Mouse (Mus musculus): ENCODE data around the gene Kcne1l. TPM values are rescaled to one million over a fixed set of nuclear protein-coding genes. Genes with fewer than 3 reads are reported as not detected.

Kcne1l gene
- polyA plus RNA-seq (2021; fragmentation: Nextera tagmentation), result 7.8 and 8.0 TPM in 2 replicates
- long read RNA-seq, experiment 1, transcript Kcne1l-201 (1 exons, 1,543 nt), result major isoform, 10 of 10 reads
- long read RNA-seq, experiment 1, partial matches to known transcripts, result 0 of 10 reads
- long read RNA-seq, experiment 1, other reads (novel, unspliced or antisense), result 0 of 10 reads
- long read RNA-seq, experiment 2, transcript Kcne1l-201 (1 exons, 1,543 nt), result major isoform, 28 of 28 reads
- long read RNA-seq, experiment 2, partial matches to known transcripts, result 0 of 28 reads
- long read RNA-seq, experiment 2, other reads (novel, unspliced or antisense), result 0 of 28 reads

GRCm38 (mm10) chrX:142305869-142306581 is at the start of gene Kcne1l:
TSS of gene Kcne1l (minus strand) at chrX:142306294.

Other genes starting within 250 kb of the Kcne1l start
- gene Gucy2f, start 109.4 kb downstream of the Kcne1l start, polyA plus RNA-seq (2021; fragmentation: Nextera tagmentation), result 0.06 TPM in 2 replicates
- 38.0 and 41.2 TPM in 2 replicates for gene Nxt2, start 79.5 kb downstream of the Kcne1l start, polyA plus RNA-seq (2021; fragmentation: Nextera tagmentation)
- 29.2 and 39.0 TPM in 2 replicates for gene Acsl4, start 84.2 kb upstream of the Kcne1l start, polyA plus RNA-seq (2021; fragmentation: Nextera tagmentation)